Mouse (Mus musculus): ENCODE measurements at regions not wholly inside any gene's neighbourhood (a gene's known extent, or its start where the extent isn't known, plus 50 kb on each side); places are given as distances from the start of the nearest gene placed in this dataset.
"Not testable (repeated sequence)": the region's sequence is repeated elsewhere in the genome, so short reads cannot be mapped to it uniquely, and the experiment has no call there.

GRCm38 (mm10) chr10:46072550-46073470 lies 495.2 kb downstream of the Hace1 start:
- WGBS: 60% methylated on average over 16 of the region's 16 CpGs
- TF ChIP-seq CTCF (IDR thresholded peaks at IDR 0.05; ENCODE audit: insufficient read depth, low read depth, low read length): no peak
- TF ChIP-seq POLR2A (IDR thresholded peaks at IDR 0.05; ENCODE audit: insufficient read depth, low read depth, low read length): no peak
- Histone ChIP-seq H3K4me1 (ENCODE audit: control insufficient read depth, insufficient read depth, low read length) (peaks cover 4% of the 10 kb centered on the region; the same call in 1 of the 2 replicates), H3K4me3 (ENCODE audit: insufficient read depth, low read depth, low read length) (no peak overlapping the region), H3K27ac (ENCODE audit: insufficient read depth, low read depth, low read length) (no peak overlapping the region)

GRCm38 (mm10) chr10:46087766-46088165 lies 510.1 kb downstream of the Hace1 start:
- H3K4me1 ChIP-seq (ENCODE audit: control insufficient read depth, insufficient read depth, low read length): no peaks in the 10 kb centered on the region
- 81% methylated on average over 4 of the region's 4 CpGs for WGBS
- H3K4me3 ChIP-seq (ENCODE audit: insufficient read depth, low read depth, low read length): no peak overlapping the region
- no peak overlapping the region for H3K27ac ChIP-seq (ENCODE audit: insufficient read depth, low read depth, low read length)
- TF ChIP-seq POLR2A (IDR thresholded peaks at IDR 0.05; ENCODE audit: insufficient read depth, low read depth, low read length): no peak
- no peak for TF ChIP-seq CTCF (IDR thresholded peaks at IDR 0.05; ENCODE audit: insufficient read depth, low read depth, low read length)

GRCm38 (mm10) chr10:46100837-46101236 lies 523.2 kb downstream of the Hace1 start:
- Histone ChIP-seq H3K4me1 (ENCODE audit: control insufficient read depth, insufficient read depth, low read length) (no peaks in the 10 kb centered on the region), H3K27ac (ENCODE audit: insufficient read depth, low read depth, low read length) (no peak overlapping the region), H3K4me3 (ENCODE audit: insufficient read depth, low read depth, low read length) (no peak overlapping the region)
- TF ChIP-seq POLR2A (IDR thresholded peaks at IDR 0.05; ENCODE audit: insufficient read depth, low read depth, low read length): no peak
- no peak for TF ChIP-seq CTCF (IDR thresholded peaks at IDR 0.05; ENCODE audit: insufficient read depth, low read depth, low read length)

- WGBS: 68% methylated on average over 4 of the region's 4 CpGs
- TF ChIP-seq POLR2A (IDR thresholded peaks at IDR 0.05; ENCODE audit: insufficient read depth, low read depth, low read length): no peak
- TF ChIP-seq CTCF (IDR thresholded peaks at IDR 0.05; ENCODE audit: insufficient read depth, low read depth, low read length): no peak
- H3K4me1 ChIP-seq (ENCODE audit: control insufficient read depth, insufficient read depth, low read length): no peaks in the 10 kb centered on the region
- H3K27ac ChIP-seq (ENCODE audit: insufficient read depth, low read depth, low read length): no peak overlapping the region
- no peak overlapping the region for H3K4me3 ChIP-seq (ENCODE audit: insufficient read depth, low read depth, low read length)
These were observed 531.2 kb downstream of the Hace1 start for GRCm38 (mm10) chr10:46108810-46109209.

GRCm38 (mm10) chr10:46114631-46115130 lies 537.1 kb downstream of the Hace1 start:
- 90% methylated on average over 5 of the region's 5 CpGs for WGBS

GRCm38 (mm10) chr10:46122409-46122808 lies 544.8 kb downstream of the Hace1 start:
- not testable (repeated sequence) for H3K4me1 ChIP-seq (ENCODE audit: control insufficient read depth, insufficient read depth, low read length); H3K27ac ChIP-seq (ENCODE audit: insufficient read depth, low read depth, low read length); H3K4me3 ChIP-seq (ENCODE audit: insufficient read depth, low read depth, low read length)
- WGBS: 84% methylated on average over 2 of the region's 2 CpGs

More at GRCm38 (mm10) chr10:46114631-46115130, 537.1 kb downstream of the Hace1 start:
- no peak overlapping the region for H3K4me3 ChIP-seq (ENCODE audit: insufficient read depth, low read depth, low read length)
- H3K27ac ChIP-seq (ENCODE audit: insufficient read depth, low read depth, low read length): no peak overlapping the region
- no peak for TF ChIP-seq POLR2A (IDR thresholded peaks at IDR 0.05; ENCODE audit: insufficient read depth, low read depth, low read length)
- no peak for TF ChIP-seq CTCF (IDR thresholded peaks at IDR 0.05; ENCODE audit: insufficient read depth, low read depth, low read length)
- H3K4me1 ChIP-seq (ENCODE audit: control insufficient read depth, insufficient read depth, low read length): no peaks in the 10 kb centered on the region

- Histone ChIP-seq H3K4me1 (ENCODE audit: control insufficient read depth, insufficient read depth, low read length) (no peaks in the 10 kb centered on the region), H3K4me3 (ENCODE audit: insufficient read depth, low read depth, low read length) (no peak overlapping the region), H3K27ac (ENCODE audit: insufficient read depth, low read depth, low read length) (no peak overlapping the region)
- TF ChIP-seq CTCF (IDR thresholded peaks at IDR 0.05; ENCODE audit: insufficient read depth, low read depth, low read length): no peak
- no peak for TF ChIP-seq POLR2A (IDR thresholded peaks at IDR 0.05; ENCODE audit: insufficient read depth, low read depth, low read length)
These were observed 546.2 kb downstream of the Hace1 start for GRCm38 (mm10) chr10:46123795-46124194.

GRCm38 (mm10) chr10:46135120-46135748 lies 557.6 kb downstream of the Hace1 start:
- TF ChIP-seq POLR2A (IDR thresholded peaks at IDR 0.05; ENCODE audit: insufficient read depth, low read depth, low read length) (no peak), CTCF (IDR thresholded peaks at IDR 0.05; ENCODE audit: insufficient read depth, low read depth, low read length) (no peak)
- Histone ChIP-seq H3K27ac (ENCODE audit: insufficient read depth, low read depth, low read length) (no peak overlapping the region), H3K4me3 (ENCODE audit: insufficient read depth, low read depth, low read length) (no peak overlapping the region), H3K4me1 (ENCODE audit: control insufficient read depth, insufficient read depth, low read length) (no peaks in the 10 kb centered on the region)
- 37% methylated on average over 2 of the region's 2 CpGs for WGBS

- 96% methylated on average over 2 of the region's 2 CpGs for WGBS
- H3K4me1 ChIP-seq (ENCODE audit: control insufficient read depth, insufficient read depth, low read length): no peaks in the 10 kb centered on the region
- TF ChIP-seq POLR2A (IDR thresholded peaks at IDR 0.05; ENCODE audit: insufficient read depth, low read depth, low read length) (no peak), CTCF (IDR thresholded peaks at IDR 0.05; ENCODE audit: insufficient read depth, low read depth, low read length) (no peak)
- H3K27ac ChIP-seq (ENCODE audit: insufficient read depth, low read depth, low read length): no peak overlapping the region
- no peak overlapping the region for H3K4me3 ChIP-seq (ENCODE audit: insufficient read depth, low read depth, low read length)
These were observed 596.4 kb downstream of the Hace1 start for GRCm38 (mm10) chr10:46174035-46174434.
